Mouse (Mus musculus): ENCODE measurements at regions not wholly inside any gene's neighbourhood (a gene's known extent, or its start where the extent isn't known, plus 50 kb on each side); places are given as distances from the start of the nearest gene placed in this dataset.

GRCm38 (mm10) chr2:50796087-50796486, 352.8 kb downstream of the Rnd3 start:
- ATAC-seq (ENCODE audit: poor library complexity, severe bottlenecking) = no peak

- ATAC-seq (ENCODE audit: poor library complexity, severe bottlenecking) = peak; percentile 64
Observed at GRCm38 (mm10) chr2:50793616-50794015, 355.3 kb downstream of the Rnd3 start.

- no peak for ATAC-seq (ENCODE audit: poor library complexity, severe bottlenecking)
Observed at GRCm38 (mm10) chr2:50793067-50793466, 355.8 kb downstream of the Rnd3 start.

- ATAC-seq (ENCODE audit: poor library complexity, severe bottlenecking) = no peak
Observed at GRCm38 (mm10) chr2:50789051-50789651, 359.8 kb downstream of the Rnd3 start.

GRCm38 (mm10) chr2:50772101-50772500, 376.8 kb downstream of the Rnd3 start:
- no peak for ATAC-seq (ENCODE audit: poor library complexity, severe bottlenecking)

- no peak for ATAC-seq (ENCODE audit: poor library complexity, severe bottlenecking)
Observed at GRCm38 (mm10) chr2:50759016-50759415, 389.9 kb downstream of the Rnd3 start.

- no peak for ATAC-seq (ENCODE audit: poor library complexity, severe bottlenecking)
Observed at GRCm38 (mm10) chr2:50757837-50758541, 390.9 kb downstream of the Rnd3 start.

GRCm38 (mm10) chr2:50755616-50756450, 393.1 kb downstream of the Rnd3 start:
- ATAC-seq (ENCODE audit: poor library complexity, severe bottlenecking) = no peak

- ATAC-seq (ENCODE audit: poor library complexity, severe bottlenecking) = no peak
Observed at GRCm38 (mm10) chr2:50755160-50755559, 393.8 kb downstream of the Rnd3 start.

GRCm38 (mm10) chr2:50752408-50752807, 396.5 kb downstream of the Rnd3 start:
- no peak for ATAC-seq (ENCODE audit: poor library complexity, severe bottlenecking)

GRCm38 (mm10) chr2:50750799-50751198, 398.1 kb downstream of the Rnd3 start:
- ATAC-seq (ENCODE audit: poor library complexity, severe bottlenecking) = no peak

GRCm38 (mm10) chr2:50744625-50745214, 404.2 kb downstream of the Rnd3 start:
- ATAC-seq (ENCODE audit: poor library complexity, severe bottlenecking) = no peak

GRCm38 (mm10) chr2:50743785-50744258, 405.1 kb downstream of the Rnd3 start:
- ATAC-seq (ENCODE audit: poor library complexity, severe bottlenecking) = no peak

GRCm38 (mm10) chr2:50742421-50742820, 406.5 kb downstream of the Rnd3 start:
- no peak for ATAC-seq (ENCODE audit: poor library complexity, severe bottlenecking)

GRCm38 (mm10) chr2:50741337-50741736, 407.6 kb downstream of the Rnd3 start:
- ATAC-seq (ENCODE audit: poor library complexity, severe bottlenecking) = peak; percentile 56; the same call in 1 of the 2 replicates

- ATAC-seq (ENCODE audit: poor library complexity, severe bottlenecking) = no peak
Observed at GRCm38 (mm10) chr2:50739599-50739979, 409.3 kb downstream of the Rnd3 start.

GRCm38 (mm10) chr2:50738936-50739598, 409.8 kb downstream of the Rnd3 start:
- no peak for ATAC-seq (ENCODE audit: poor library complexity, severe bottlenecking)

- no peak for ATAC-seq (ENCODE audit: poor library complexity, severe bottlenecking)
Observed at GRCm38 (mm10) chr2:50737706-50738105, 411.2 kb downstream of the Rnd3 start.

GRCm38 (mm10) chr2:50735029-50735428, 413.9 kb downstream of the Rnd3 start:
- ATAC-seq (ENCODE audit: poor library complexity, severe bottlenecking) = no peak

GRCm38 (mm10) chr2:50706652-50707051, 410.1 kb upstream of the Mmadhc start:
- ATAC-seq (ENCODE audit: poor library complexity, severe bottlenecking) = no peak

- ATAC-seq (ENCODE audit: poor library complexity, severe bottlenecking) = no peak
Observed at GRCm38 (mm10) chr2:50704297-50704696, 407.7 kb upstream of the Mmadhc start.

Data from megakaryocyte, adult 5-6 weeks (primary cell).